Mouse (Mus musculus): ENCODE data around the gene Gm13275.
A peak's percentile ranks its signal among the peaks of the same experiment; 100 is the strongest.
"Not testable (repeated sequence)": the region's sequence is repeated elsewhere in the genome, so short reads cannot be mapped to it uniquely, and the experiment has no call there.

Gene Gm13275

DNA sequence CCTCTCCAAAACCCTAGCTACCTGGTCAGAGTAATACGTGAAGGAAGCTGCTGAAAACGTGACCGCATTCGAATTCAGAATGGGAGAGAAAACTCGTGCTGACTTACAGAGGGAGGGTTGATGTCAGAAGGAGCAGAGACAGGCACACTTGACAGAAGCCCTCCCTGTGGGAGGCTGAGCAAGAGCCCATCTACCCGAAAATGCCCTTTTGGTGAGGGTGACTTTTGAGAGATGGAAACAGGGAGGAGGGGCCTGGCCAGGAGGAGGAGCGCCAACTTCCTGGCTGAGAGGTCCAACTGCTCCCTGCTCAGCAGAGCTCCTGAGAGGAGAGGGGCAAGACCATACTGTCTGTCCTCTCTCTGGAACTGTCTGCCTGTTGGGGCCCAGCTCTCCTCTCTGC is 5.1 kb downstream of the Gm13275 start, which contains the start of gene Gm13285:
Gm13285 (plus strand) TSS at position 301 of the 400 bp plus-strand sequence.
- not testable (repeated sequence) for DNase-seq

DNA sequence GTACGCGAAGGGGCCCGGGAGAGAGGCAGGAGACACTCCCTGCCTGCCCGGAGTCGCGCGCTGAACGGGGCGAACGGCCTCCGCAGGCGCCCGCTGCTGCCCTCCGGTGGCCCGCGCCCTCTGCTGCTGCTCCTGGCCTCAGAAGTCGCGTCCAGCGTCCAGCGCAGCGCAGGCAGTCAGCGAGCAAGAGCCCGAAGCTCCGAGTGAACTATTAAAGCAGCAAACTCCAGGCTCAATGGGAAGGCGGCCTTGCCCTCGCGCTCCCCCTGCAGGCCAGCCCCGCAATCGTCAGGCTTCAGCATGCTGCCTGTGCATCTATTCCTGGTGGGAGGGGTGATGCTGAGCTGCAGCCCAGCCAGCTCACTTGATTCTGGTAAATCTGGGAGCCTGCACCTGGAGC is 8.7 kb downstream of the Gm13275 start, which contains the start of gene Gm13287:
Gm13287 (plus strand) TSS at position 301 of the 400 bp plus-strand sequence.
- DNase-seq = not testable (repeated sequence)

GRCm38 (mm10) chr4:88805231-88805630 is 10.9 kb downstream of the Gm13275 start, which contains the start of gene Gm13288:
TSS of gene Gm13288 (plus strand) at chr4:88805531.
- not testable (repeated sequence) for DNase-seq

- peak; percentile 9 to 36 for DNase-seq
These were observed 11.5 kb downstream of the Gm13275 start for GRCm38 (mm10) chr4:88805761-88806160.

- no peak for DNase-seq
These were observed 21.6 kb downstream of the Gm13275 start, which contains the start of gene Ifna7 for GRCm38 (mm10) chr4:88815928-88816327. TSS of gene Ifna7 (plus strand) at chr4:88816228.

DNA sequence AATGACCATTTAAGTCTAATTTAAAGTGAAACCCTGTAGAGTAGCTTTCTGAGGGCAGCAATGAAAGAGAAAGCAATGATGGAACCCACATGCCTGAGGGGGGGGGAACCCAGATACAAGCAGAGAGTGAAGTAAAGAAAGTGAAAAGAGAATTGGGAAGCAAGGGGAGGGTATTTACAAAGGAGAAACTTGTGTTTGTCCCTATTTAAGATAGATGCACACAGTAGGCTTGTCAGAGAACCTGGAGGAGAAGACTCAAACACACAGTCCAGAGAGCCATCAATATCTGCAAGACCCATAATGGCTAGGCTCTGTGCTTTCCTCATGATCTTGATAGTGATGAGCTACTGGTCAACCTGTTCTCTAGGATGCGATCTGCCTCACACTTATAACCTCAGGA is 25.4 kb downstream of the Gm13275 start, which contains the start of gene Ifna11:
Ifna11 (plus strand) TSS at position 301 of the 400 bp plus-strand sequence.
- DNase-seq = no peak

DNA sequence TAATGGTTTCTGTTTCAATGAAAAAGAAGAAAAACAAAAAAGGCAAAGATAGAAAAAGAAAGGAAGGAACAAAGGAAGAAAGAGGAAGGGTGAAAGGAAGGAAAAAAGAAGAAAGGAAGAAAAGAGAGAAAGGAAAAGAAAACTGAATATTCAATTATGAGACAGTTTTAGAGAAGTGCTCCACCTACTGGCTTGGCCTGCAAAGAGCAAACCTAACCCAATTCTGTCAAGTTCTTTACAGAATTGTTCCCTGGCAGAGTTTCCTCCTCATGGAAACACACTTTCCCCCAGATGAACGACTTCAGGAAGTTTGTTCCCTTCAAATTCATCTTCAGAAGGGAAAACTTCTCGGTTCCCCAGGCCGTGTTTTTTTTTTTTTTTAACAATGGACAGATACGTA is 28.7 kb downstream of the Gm13275 start:
- DNase-seq = peak; percentile 35 to 45

GRCm38 (mm10) chr4:88827116-88827515 is 32.8 kb downstream of the Gm13275 start, which contains the start of gene Ifna6:
TSS of gene Ifna6 (plus strand) at chr4:88827416.
- DNase-seq = not testable (repeated sequence)

DNA sequence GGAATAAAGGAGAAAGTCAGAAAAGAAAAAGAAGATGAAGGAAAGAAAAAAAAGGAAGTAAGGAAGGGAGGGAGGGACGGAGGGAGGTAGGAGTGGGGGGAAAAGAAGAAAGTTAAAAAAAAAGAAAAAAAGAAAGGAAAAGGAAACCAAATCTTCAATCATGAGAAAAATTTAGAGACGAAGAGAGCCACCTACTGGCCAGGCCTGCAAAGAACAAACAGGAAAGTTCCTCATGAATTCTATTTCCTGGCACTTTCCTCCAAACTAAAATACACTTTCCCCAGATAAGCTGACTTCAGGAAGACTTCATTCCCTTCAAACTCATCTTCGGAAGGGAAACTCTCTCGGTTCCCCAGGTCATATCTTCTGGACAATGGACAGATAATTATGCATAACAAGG is 36.2 kb downstream of the Gm13275 start:
- DNase-seq = peak; percentile 36 to 37

DNA sequence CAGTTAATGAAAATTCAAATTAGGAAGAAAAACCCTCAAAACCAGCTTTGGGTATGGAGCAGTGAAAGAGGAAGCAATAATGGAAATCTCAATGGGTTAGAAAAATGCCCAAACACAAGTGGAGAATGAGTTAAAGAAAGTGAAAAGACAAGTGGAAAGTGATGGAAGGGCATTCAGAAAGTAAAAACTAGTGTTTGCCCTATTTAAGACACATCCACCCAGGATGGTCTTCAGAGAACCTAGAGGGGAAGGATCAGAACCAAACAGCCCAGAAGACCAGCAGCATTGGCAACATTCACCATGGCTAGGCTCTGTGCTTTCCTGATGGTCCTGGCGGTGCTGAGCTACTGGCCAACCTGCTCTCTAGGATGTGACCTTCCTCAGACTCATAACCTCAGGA is 40.9 kb downstream of the Gm13275 start, which contains the start of gene Ifna5:
Ifna5 (plus strand) TSS at position 301 of the 400 bp plus-strand sequence.
- not testable (repeated sequence) for DNase-seq

DNA sequence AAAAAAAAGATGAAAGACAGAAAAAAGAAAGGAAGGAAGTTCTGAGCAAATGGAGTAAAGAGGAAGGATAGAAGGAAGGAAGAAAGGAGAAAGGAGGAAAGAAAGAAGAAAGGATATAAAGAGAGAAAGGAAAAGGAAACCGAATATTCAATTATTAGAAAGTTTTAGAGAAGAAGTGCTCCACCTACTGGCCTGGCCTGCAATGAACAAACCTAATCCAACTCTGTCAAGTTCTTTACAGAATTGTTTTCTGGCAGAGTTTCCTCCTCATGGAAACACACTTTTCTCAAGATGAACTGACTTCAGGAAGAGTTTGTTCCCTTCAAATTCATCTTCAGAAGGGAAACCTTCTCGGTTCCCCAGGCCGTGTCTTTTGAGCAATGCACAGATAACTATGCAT is 44.5 kb downstream of the Gm13275 start:
- peak; percentile 7 to 13 for DNase-seq

DNA sequence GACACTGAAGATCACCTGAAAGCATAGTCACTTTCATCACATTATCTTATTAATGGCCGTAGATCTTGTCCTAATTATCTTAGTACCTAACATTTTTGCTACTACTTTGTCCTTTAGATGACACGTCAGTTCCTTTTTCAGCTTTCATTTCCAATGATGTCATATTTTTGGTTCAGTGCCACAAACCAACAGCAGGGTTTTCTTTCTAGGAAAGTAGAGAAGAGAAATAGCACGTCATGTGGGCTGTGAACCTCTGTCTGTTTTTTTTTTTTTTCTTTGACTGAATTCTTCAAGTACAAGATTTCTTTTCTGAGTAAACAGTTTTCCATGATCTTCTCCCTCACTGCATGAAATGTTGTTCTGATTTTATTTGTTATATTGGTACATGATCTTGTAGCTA is 45.8 kb downstream of the Gm13275 start:
- no peak for DNase-seq

DNA sequence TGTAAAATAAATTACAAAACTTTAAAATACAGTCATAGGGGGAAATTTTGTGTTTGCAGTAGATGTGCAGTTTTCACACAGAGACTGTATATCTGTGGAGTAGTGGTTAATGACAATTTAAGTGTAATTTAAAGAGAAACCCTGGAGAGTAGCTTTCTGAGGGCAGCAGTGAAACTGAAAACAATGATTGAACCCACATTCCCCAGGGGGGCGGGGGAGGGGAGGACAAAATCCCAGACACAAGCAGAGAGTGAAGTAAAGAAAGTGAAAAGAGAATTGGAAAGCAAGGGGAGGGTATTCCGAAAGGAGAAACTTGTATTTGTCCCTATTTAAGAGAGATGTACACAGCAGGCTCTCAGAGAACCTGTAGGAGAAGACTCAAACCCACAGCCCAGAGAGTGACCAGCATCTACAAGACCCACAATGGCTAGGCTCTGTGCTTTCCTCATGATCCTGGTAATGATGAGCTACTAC is 47.2 kb downstream of the Gm13275 start, which contains the start of gene Ifna4:
Ifna4 (plus strand) TSS at position 424 of the 474 bp plus-strand sequence.
- no peak for DNase-seq
